Mouse (Mus musculus) frontal cortex, postnatal 25 days (tissue): ENCODE measurements around the gene Aire.
"Not testable (repeated sequence)": the region's sequence is repeated elsewhere in the genome, so short reads cannot be mapped to it uniquely, and the experiment has no call there.

ENCODE experiments used
- DNase-seq, 2 experiments: peaks; one replicate each; pipeline ENCODE4 v3.0.0; 2022; ENCODE audit warnings: low spot score in 2 of 2

Aire gene

DNA sequence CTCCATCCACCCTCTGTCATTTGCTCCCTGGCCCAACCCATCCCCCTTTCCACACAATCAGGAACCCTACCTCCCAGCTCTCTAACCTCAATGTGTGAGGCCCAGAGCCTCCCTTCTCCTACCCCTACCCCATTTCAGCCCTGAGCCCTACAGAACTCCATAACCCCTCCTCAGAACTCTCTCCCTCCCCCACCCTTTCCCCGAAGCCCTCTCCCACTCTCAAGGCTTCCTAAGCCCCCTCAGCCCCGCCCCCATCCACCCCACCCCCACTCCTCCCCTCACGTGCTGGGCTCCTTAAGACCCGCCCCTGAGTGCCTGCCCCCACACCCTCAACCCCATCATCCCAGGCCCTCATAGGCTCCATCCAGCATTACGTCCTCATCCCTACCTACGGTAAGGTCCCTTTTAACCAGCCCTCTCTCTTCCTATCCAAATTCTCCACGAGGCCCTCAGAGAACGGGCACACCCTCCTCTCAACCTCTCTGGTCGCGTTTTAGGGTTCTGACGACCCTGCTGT is 6.2 kb upstream of the Aire start:
- no peak for DNase-seq

DNA sequence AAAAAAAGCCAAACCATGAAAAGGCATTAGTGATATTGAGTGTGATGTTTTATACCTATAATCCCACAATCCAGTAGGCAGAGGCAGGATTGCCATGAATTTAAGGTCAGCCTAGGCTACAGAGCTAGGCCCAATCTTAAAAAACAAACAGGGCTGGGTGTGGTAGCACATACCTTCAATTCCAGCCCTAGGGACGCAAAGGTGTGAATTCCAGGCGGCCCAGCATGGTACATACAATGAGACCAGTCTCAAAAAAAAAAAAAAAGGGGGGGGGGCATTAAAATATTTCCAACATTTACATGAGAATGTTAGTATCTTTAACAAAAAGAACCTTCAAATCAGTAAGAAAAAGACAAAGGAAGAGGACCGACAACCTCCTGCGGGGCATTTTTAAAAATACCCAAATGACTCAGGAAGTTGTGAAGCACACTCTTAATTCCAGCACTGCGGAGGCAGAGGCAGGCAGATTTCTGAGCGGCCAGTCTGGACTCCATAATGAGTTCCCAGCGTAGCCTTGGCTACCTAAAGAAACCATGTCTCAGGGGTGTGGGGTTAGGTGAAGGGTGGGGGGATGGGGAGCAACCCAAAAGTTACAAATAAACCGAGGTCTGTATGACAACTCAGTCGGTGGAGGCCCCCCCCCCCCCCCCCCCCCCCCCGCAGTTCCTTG is 4.8 kb upstream of the Aire start:
- no peak for DNase-seq

DNA sequence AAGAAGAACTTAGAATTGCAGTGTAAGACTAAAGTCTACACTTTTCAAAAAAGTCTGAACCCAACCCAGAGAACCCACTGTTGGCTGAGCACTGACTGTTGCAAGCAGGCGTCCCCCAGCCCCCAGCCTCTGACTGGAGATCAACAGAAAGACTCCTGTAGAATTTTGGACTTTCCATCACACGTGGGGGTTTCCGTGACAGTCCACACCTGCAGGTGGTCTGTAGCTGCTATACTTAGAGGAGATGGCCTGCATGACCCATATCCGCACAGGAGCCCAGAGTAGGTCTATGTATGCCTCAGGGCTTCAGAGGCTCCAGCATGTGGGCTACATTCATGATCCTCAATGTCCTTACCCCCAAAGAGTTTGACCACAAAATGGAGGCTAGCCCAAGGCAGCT is 3.0 kb upstream of the Aire start:
- no peak for DNase-seq

- no peak for DNase-seq
Measured at GRCm38 (mm10) chr10:78044531-78044930, 1.1 kb upstream of the Aire start.

- no peak for DNase-seq
Measured at GRCm38 (mm10) chr10:78042697-78043405, 559 bp downstream of the Aire start.

- no peak for DNase-seq
Measured at GRCm38 (mm10) chr10:78042096-78042495, 1.3 kb downstream of the Aire start.

DNA sequence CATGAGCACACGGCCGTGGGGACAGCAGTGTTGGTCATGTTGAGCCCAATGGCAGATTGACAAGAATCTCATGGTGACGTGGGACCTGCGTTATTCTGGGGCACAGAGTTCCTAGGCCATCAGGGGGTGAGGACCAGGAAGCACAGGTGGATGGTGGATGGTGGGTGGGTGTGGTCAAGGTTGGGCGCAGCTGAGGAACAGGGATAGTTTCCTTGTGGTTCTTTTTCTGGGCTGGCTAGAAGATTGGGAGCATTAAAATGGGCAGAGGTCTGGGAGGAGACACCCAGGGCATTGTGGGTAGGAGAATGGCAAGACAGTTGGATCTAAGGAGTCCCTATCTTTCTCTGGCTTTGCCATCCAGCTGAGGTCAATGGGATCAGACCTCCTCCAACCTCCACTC is 1.8 kb downstream of the Aire start, which contains the start of gene Dnmt3l:
Dnmt3l (plus strand) TSS at position 301 of the 400 bp plus-strand sequence.
- no peak for DNase-seq

DNA sequence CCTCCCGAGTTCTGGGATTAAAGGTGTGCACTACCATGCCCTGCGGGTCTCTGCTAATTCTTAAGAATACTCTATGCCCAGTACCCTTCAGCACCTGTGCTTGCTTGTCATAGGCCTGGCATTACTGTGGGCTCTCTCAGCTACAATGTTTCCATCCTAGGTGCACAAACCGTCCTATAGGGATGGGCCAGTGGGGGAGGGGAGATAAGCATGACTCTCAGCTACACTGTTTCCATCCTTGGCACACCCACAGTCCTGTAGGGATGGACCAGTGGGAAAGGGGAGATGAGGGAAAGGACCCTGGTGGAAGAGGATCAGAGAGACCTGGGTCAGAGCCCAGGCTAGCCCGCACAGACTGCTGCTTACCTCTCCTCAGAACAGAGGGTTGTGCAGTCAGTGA is 6.3 kb downstream of the Aire start:
- DNase-seq, result no peak

- no peak for DNase-seq
Measured at GRCm38 (mm10) chr10:78031987-78032386, 11.4 kb downstream of the Aire start.

GRCm38 (mm10) chr10:78029080-78029479 is 14.3 kb downstream of the Aire start:
- DNase-seq, result no peak

GRCm38 (mm10) chr10:78028129-78028528 is 15.3 kb downstream of the Aire start:
- DNase-seq, result peak; percentile 42 to 54

- not testable (repeated sequence) for DNase-seq
Measured at GRCm38 (mm10) chr10:78025453-78025852, 18.0 kb downstream of the Aire start.

DNA sequence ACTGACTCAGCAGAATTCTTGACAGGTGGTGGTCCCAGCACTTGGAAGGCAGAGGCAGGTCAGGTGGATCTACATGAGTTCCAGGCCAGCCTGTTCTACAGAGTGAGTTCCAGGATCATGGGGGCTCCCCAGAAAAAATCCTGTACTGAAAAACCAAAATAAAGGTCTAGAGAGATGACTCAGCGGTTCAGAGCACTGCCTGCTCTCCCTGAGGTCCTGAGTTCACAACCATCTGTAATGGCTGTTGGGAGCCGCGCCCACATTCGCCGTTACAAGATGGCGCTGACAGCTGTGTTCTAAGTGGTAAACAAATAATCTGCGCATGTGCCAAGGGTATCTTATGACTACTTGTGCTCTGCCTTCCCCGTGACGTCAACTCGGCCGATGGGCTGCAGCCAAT is 23.4 kb downstream of the Aire start:
- not testable (repeated sequence) for DNase-seq

GRCm38 (mm10) chr10:78019291-78019690 is 24.1 kb downstream of the Aire start:
- DNase-seq, result no peak

- peak; percentile 64 to 71 for DNase-seq
Measured at GRCm38 (mm10) chr10:78018797-78019203, 24.6 kb downstream of the Aire start.

- DNase-seq, result no peak
Measured at GRCm38 (mm10) chr10:78016366-78016765, 27.0 kb downstream of the Aire start.

DNA sequence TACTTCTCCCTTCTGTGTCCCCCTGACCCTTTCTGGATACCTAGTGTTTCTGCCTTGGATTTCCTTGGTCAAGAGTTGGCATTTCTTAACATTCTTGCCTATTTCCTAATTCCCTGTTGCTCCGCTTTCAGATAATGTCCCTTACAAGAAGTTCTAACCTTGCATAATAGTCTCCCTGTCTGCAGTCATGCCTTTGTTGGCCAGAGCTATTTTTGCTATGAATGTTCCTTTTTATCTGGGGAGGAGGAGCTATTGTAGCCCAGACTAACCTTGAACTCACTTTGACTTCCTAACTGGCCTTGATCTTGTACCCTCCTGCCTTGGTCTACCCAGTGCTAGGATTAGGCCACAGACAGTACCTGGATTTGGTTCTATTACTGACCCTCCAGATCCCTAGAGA is 27.9 kb downstream of the Aire start:
- DNase-seq, result no peak

GRCm38 (mm10) chr10:78012661-78013495 is 30.5 kb downstream of the Aire start:
- no peak for DNase-seq

- not testable (repeated sequence) for DNase-seq
Measured at GRCm38 (mm10) chr10:78011116-78011515, 32.3 kb downstream of the Aire start.

DNA sequence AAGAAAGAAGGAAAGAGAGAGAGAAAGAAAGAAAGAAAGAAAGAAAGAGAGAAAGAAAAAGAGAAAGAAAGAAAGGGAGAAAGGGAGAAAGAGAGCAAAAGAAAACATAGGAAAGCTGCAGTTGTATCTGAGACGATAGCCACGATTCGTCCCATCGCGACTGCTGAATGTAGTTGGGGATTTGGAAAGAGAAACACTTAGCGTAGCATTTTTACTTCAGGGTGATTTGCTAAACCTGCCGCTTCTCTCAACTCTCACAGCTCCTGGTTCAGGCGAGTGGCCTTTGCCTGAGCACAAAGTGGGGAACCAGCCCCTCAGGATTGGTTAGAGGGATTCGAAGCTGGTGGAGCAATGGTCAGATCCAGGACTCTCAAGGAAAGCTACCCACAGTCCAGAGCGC is 33.1 kb downstream of the Aire start:
- DNase-seq, result no peak

- DNase-seq, result no peak
Measured at GRCm38 (mm10) chr10:78009945-78010293, 33.5 kb downstream of the Aire start, which contains the start of gene Pfkl. Pfkl (minus strand) TSS chr10:78010083.
